In genomic region chr6:40893577-40893976, GRCm38 (mm10) we compare ENCODE assay signal across 10 mouse cellular contexts. TPM values are rescaled to one million over a fixed set of nuclear protein-coding genes. Genes with fewer than 3 reads are reported as not detected.
DNase-seq lines count a peak whose midpoint lies in the region; ATAC-seq and TF ChIP-seq lines count a peak whose summit lies in the region.
"Had no signal": no experiment of that assay in that cellular context is flagged by ENCODE, and none has a peak within 500 bp of the region (broad histone marks: within the 10 kb centered on the region; RNA-seq: fewer than 3 reads in every experiment).

No protein-coding gene starts in this region.

- no peak overlapping the region for H3K4me3 ChIP-seq in liver, postnatal 0 days (ENCODE audit: low read depth, low read length)

- ATAC-seq in liver, postnatal 0 days, result no peak

- peak; percentile 19 to 23 for DNase-seq in frontal cortex, postnatal 36 days (ENCODE audit: low spot score in 2 of 2)
- DNase-seq in frontal cortex, postnatal 10 days (ENCODE audit: low spot score in 2 of 2), result no peak
- peak; percentile 11 for DNase-seq in ovary, postnatal 14 days (ENCODE audit: low spot score)
- DNase-seq in ovary, adult 18-20 months (ENCODE audit: low spot score), result no peak
- peak; percentile 50 for DNase-seq in embryo, embryonic 11 days
- peak; percentile 72 for DNase-seq in liver, postnatal 0 days
- peak; percentile 24 to 46 for DNase-seq in spleen, postnatal 36 days (ENCODE audit: low spot score in 2 of 2)
- no peak for DNase-seq in gastrocnemius, adult 8-10 months (ENCODE audit: low spot score in 2 of 2)

- H3K9ac ChIP-seq in liver, postnatal 0 days (replicated peaks), result no peak overlapping the region

- TF ChIP-seq EP300 in liver, postnatal 0 days (IDR thresholded peaks at IDR 0.05; ENCODE audit: low read depth), result no peak

- no peaks in the 10 kb centered on the region for H3K27me3 ChIP-seq in liver, postnatal 0 days (ENCODE audit: insufficient read depth, low read length)

- 30% methylated on average over 7 of the region's 7 CpGs for WGBS in liver, postnatal 0 days (ENCODE audit: insufficient replicate concordance)

- peak; percentile 74 for TF ChIP-seq CTCF in liver, postnatal 0 days (IDR thresholded peaks at IDR 0.05; ENCODE audit: low read depth)

- H3K4me2 ChIP-seq in liver, postnatal 0 days (ENCODE audit: low read depth, low read length), result no peak overlapping the region

- no peaks in the 10 kb centered on the region for H3K36me3 ChIP-seq in liver, postnatal 0 days (replicated peaks; ENCODE audit: insufficient read depth, low read length)

- no peaks in the 10 kb centered on the region; the same call in 1 of the 2 replicates for H3K4me1 ChIP-seq in liver, postnatal 0 days (ENCODE audit: insufficient read depth)

- H3K9me3 ChIP-seq in liver, postnatal 0 days (ENCODE audit: low read length), result no peaks in the 10 kb centered on the region

- no peak overlapping the region for H3K27ac ChIP-seq in liver, postnatal 0 days (ENCODE audit: low read depth)

RNA-seq across cellular contexts. Expression of gene Moxd2, which starts 6.3 kb away (rescaled TPM):
- polyA plus RNA-seq in liver, postnatal 0 days (2015; fragmentation: Nextera tagmentation; extraction: Ambion mirVana), result not detected in 2 replicates
- not detected for total RNA-seq in gastrocnemius, adult 8-10 months (2022)
- total RNA-seq: adrenal gland, postnatal 4 days had no signal
- polyA plus RNA-seq: large intestine, adult 2 months had no signal

RNA-seq across cellular contexts. Expression of gene Prss58, which starts 6.6 kb away (rescaled TPM):
- polyA plus RNA-seq in liver, postnatal 0 days (2015; fragmentation: Nextera tagmentation; extraction: Ambion mirVana), result not detected in 2 replicates
- total RNA-seq in gastrocnemius, adult 8-10 months (2022), result not detected
- total RNA-seq: adrenal gland, postnatal 4 days had no signal
- polyA plus RNA-seq: large intestine, adult 2 months had no signal

RNA-seq across cellular contexts. Expression of gene 1700074P13Rik, which starts 46.8 kb away (rescaled TPM):
- polyA plus RNA-seq in liver, postnatal 0 days (2015; fragmentation: Nextera tagmentation; extraction: Ambion mirVana), result not detected in 2 replicates
- total RNA-seq in gastrocnemius, adult 8-10 months (2022), result not detected
- total RNA-seq: adrenal gland, postnatal 4 days had no signal
- polyA plus RNA-seq: large intestine, adult 2 months had no signal

RNA-seq across cellular contexts. Expression of gene Gm4744, which starts 58.1 kb away (rescaled TPM):
- polyA plus RNA-seq in liver, postnatal 0 days (2015; fragmentation: Nextera tagmentation; extraction: Ambion mirVana), result not detected in 2 replicates
- not detected for total RNA-seq in gastrocnemius, adult 8-10 months (2022)
- polyA plus RNA-seq: large intestine, adult 2 months had no signal

Comparison
In these comparisons a context has a peak if more than half of its experiments do, and no peak if none do; other contexts are left out.
1. DNase-seq: peak in frontal cortex, postnatal 36 days (2 of 2), ovary, postnatal 14 days (single experiment), embryo, embryonic 11 days (single experiment), liver, postnatal 0 days (single experiment) and spleen, postnatal 36 days (2 of 2); none in frontal cortex, postnatal 10 days (0 of 2), ovary, adult 18-20 months (single experiment) and gastrocnemius, adult 8-10 months (0 of 2).